Mouse (Mus musculus) cortical plate, adult 2 months (tissue): ENCODE results near the gene Myo1a. TPM values are rescaled to one million over a fixed set of nuclear protein-coding genes. Genes with fewer than 3 reads are reported as not detected.

Experiments
- H3K27ac ChIP-seq: fragments of 200-500 bp; 2 replicates; pipeline ENCODE4 v1.5.1; 2012; ENCODE audit warnings: low read length, control low read depth, inconsistent platforms; ENCODE audit not compliant: insufficient read depth
- H3K4me1 ChIP-seq: fragments of 200-500 bp; 2 replicates; pipeline ENCODE4 v1.6.1; 2011; ENCODE audit warnings: low read length; ENCODE audit not compliant: control insufficient read depth, insufficient read depth
- H3K4me3 ChIP-seq: fragments of 200-500 bp; 2 replicates; pipeline ENCODE4 v1.5.1; 2011; ENCODE audit warnings: mild to moderate bottlenecking, low read length, control low read depth; ENCODE audit not compliant: insufficient read depth
- CTCF ChIP-seq: fragments of 200-500 bp; IDR thresholded peaks from 2 replicates; pipeline ENCODE4 v1.5.1; 2011; ENCODE audit warnings: mild to moderate bottlenecking, control low read depth, low read length; ENCODE audit not compliant: insufficient read depth; ENCODE audit errors: extremely low read depth
- POLR2A ChIP-seq: fragments of 200-500 bp; IDR thresholded peaks from 2 replicates; pipeline ENCODE4 v1.6.1; 2011; ENCODE audit warnings: mild to moderate bottlenecking, low read length, control low read depth; ENCODE audit not compliant: insufficient read depth; ENCODE audit errors: extremely low read depth
- polyA plus RNA-seq: library from polyadenylated mRNA; depleted of rRNA; stranded (reverse); fragments of >200 nt; gene quantifications from 2 replicates; pipeline ENCODE4 v1.2.3, GENCODE M21; 2012

The Myo1a gene
- polyA plus RNA-seq, 1 experiment: 1.7 TPM

DNA sequence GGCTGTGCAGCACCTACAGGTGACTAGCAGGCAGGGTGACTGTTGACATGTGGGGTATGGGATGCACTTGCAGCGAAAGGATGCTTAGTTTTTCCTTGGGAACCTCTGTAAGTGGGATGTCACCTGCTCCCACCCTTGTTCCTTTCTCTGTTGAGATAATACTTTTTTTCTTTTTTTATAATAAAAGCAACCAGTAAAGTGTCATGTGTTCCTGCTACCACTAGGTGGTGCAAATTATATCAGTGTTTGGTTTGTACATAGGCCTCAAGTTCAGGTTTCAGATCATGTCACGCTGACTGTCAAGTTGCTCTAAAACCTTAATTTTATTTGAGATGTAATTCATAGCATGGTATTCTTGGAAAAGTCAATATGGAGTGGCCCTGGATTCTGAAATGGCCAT lies 10.3 kb upstream of the Myo1a start:
- TF ChIP-seq CTCF: peak; percentile 28; the same call in 1 of the 2 replicates
- no peak for TF ChIP-seq POLR2A
- no peak overlapping the region for H3K27ac ChIP-seq

DNA sequence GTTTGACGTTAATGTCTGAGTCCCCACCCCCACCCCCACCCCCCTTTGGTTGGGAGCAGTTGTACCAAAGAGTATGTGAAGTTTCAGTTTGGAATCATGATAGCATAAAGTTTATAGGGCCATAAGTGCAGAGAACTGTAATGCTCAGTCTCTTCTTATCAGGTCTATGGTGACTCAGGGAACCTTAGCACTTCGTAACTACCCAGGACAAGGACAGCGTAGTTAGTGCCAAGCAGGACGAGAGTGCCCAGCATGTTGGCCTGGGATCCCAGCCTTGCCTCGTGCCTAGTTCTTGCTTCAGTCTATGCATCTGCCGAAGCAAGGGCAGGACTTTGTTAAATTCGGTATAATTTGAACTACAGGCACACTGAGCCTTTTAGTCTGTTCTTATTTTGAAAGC lies 9.2 kb upstream of the Myo1a start:
- H3K4me1 ChIP-seq: no peaks in the 10 kb centered on the region
- H3K27ac ChIP-seq: no peak overlapping the region
- TF ChIP-seq CTCF: no peak
- TF ChIP-seq POLR2A: no peak
- no peak overlapping the region for H3K4me3 ChIP-seq

More for the DNA sequence above, 10.3 kb upstream of the Myo1a start:
- no peaks in the 10 kb centered on the region for H3K4me1 ChIP-seq
- no peak overlapping the region for H3K4me3 ChIP-seq

DNA sequence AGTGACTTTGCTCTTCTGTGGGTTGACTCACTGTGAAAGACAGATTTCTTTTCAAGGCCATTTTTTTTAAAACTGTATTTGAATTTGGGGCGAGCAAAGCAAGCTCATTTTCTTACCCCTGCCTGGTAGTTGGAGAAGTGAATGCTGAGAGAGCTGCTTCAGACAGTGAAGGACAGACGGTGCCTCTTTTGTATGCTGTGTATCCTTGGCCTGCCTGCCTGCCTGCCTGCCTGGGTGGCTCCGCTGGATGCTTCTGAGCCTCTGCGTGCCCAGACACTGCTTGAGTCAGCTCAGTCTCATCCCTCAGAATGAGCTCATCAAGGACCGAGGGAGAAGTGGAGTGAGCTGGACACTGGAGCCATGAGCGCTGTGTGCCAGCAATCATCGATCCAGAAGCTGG lies 6.0 kb upstream of the Myo1a start:
- no peaks in the 10 kb centered on the region for H3K4me1 ChIP-seq
- no peak for TF ChIP-seq CTCF
- TF ChIP-seq POLR2A: no peak
- H3K4me3 ChIP-seq: no peak overlapping the region
- H3K27ac ChIP-seq: no peak overlapping the region

DNA sequence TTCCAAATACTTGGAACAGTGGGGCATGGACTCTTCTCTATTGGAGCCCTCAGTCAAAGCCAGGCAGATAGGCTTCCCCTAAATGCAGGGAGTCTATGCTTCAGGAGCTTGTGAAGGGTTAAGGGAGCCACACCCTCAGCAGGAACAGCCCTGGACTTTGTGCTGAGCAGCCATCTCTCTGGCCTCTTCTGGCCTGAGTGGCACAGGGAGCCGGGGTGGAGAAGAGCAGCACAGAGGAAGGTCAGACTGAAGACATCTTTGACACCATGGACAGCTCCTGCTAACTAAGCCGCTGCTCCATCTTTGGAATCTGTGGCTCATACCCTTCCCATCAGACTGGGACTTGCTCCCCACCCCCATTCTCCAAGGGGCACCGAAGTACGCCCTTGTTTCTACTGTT lies 1.7 kb upstream of the Myo1a start:
- H3K4me1 ChIP-seq: no peaks in the 10 kb centered on the region
- no peak for TF ChIP-seq POLR2A
- TF ChIP-seq CTCF: no peak
- no peak overlapping the region for H3K27ac ChIP-seq
- no peak overlapping the region for H3K4me3 ChIP-seq

DNA sequence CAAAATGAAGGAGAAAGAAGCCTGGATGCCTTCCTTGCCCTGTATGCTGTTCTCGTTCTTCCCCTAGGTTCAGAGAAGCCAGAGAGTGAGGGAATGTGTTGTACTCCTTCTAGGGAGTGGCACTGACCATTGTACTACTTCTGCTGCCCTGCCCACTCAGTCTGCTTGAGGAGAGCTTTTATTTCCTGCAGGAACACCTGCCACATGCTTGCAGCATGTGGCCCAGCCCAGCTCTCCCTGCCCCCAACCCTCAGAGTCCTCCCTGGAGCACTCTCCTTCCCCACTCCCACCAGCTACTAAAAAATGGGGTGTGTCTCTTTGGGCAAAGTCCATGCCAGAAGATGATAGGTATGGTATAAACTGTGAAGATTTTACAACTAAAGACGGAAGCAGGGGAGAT lies 677 bp upstream of the Myo1a start:
- TF ChIP-seq POLR2A: no peak
- TF ChIP-seq CTCF: no peak
- no peak overlapping the region for H3K27ac ChIP-seq
- H3K4me1 ChIP-seq: no peaks in the 10 kb centered on the region

DNA sequence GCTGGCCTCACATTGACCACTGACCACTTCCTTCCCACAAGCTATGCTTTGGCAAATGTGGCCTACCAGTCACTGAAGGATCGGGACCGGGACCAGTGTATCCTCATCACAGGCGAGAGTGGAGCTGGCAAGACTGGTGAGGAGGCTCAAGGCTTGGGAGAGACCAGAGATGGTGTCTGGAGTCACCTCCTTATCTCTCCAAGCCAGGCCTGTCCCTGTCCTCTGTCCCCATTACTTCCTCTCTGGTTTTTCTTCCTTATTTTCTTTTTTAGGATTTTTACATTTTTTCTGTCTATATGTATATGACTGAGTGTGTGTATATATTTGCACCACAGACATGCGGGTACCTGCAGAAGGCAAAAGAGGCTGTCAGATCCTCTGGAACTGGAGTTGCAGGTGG lies 813 bp downstream of the Myo1a start:
- Histone ChIP-seq H3K4me3 (no peak overlapping the region), H3K4me1 (no peaks in the 10 kb centered on the region), H3K27ac (no peak overlapping the region)
- TF ChIP-seq POLR2A (no peak), CTCF (no peak)

More for the DNA sequence above, 677 bp upstream of the Myo1a start:
- H3K4me3 ChIP-seq: no peak overlapping the region

DNA sequence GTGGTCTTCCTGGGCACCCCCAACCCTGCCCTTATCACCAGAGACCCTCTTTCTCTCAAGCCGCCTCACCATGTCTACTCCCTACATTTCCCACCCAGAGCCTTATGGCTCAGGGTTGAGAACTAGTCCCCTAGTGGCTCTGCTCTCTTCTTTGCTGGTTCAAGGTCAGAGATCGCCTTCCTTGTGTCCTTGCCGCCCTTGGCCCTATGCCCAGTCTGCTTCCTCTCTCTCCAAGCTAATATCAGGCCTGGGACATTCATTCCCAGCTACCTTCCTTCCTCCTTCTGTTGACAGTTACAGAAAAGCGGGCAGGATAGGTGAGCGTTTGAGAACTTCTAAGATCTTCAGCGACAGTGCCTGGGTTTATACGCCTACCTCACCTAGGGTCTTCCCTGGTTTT lies 2.8 kb downstream of the Myo1a start:
- H3K4me1 ChIP-seq: no peaks in the 10 kb centered on the region
- no peak overlapping the region for H3K4me3 ChIP-seq
- H3K27ac ChIP-seq: no peak overlapping the region
- no peak for TF ChIP-seq CTCF
- TF ChIP-seq POLR2A: no peak

DNA sequence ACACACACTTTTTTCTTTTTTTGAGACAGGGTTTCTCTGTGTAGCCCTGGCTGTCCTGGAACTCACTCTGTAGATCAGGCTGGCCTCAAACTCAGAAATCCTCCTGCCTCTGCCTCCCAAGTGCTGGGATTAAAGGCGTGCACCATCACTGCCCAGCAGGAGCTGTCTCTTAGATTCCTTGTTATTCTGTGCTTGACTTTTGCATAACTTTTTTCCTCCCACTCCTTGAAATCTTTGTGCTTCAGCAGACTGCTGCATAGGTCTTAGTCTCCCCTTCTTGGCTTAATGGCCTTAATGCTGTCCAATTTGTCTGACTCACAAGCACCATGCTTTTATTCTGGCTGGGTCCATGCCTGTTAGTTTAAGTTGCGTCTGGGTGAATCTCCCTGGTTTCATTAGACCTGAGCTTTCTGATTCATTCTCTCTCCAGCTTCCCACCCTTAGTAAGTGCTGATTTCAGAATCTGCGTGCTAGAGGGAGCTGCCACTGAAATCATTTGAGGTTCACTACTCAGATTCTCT lies 3.9 kb downstream of the Myo1a start:
- TF ChIP-seq POLR2A: no peak
- Histone ChIP-seq H3K4me3 (no peak overlapping the region), H3K27ac (no peak overlapping the region), H3K4me1 (no peaks in the 10 kb centered on the region)

DNA sequence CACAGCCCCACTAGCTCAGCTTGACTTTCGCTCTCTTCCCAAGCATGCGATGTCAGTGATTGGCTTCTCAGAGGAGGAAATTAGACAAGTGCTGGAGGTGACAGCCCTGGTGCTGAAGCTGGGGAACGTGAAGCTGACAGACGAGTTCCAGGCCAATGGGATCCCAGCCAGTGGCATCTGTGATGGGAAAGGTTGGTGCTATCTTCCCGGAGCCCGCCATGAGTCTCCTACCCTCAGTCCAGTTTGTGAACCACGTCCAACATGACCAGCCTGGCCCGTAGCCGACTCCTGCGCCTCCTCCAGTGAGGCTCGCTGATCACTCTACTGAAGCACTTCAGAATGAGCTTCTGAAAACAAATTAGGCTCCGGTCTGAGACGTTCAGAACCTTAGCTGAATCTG lies 5.4 kb downstream of the Myo1a start:
- TF ChIP-seq CTCF (no peak), POLR2A (no peak)
- Histone ChIP-seq H3K27ac (no peak overlapping the region), H3K4me3 (no peak overlapping the region), H3K4me1 (no peaks in the 10 kb centered on the region)

DNA sequence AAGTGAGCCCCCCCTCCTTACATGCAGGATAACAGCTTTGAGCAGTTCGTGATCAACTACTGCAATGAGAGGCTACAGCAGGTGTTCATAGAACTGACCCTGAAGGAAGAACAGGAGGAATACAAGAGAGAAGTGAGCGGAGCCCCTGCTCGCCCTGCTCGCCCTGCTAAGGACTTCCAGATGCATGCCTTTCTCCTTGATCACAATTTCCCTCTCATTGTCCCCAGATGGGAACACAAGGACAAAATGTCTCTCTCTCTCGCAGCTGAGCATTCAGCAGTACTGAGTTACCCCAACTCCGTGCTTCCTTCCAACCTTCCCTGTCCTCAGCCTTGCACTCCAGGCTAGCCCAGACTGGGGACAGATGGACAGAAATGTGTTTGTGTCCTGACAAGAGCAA lies 7.8 kb downstream of the Myo1a start:
- H3K27ac ChIP-seq: no peak overlapping the region
- H3K4me1 ChIP-seq: no peaks in the 10 kb centered on the region
- H3K4me3 ChIP-seq: no peak overlapping the region
- TF ChIP-seq POLR2A: no peak
- TF ChIP-seq CTCF: no peak
